ENCODE assay signal across 10 mouse cellular contexts in the genomic region with DNA sequence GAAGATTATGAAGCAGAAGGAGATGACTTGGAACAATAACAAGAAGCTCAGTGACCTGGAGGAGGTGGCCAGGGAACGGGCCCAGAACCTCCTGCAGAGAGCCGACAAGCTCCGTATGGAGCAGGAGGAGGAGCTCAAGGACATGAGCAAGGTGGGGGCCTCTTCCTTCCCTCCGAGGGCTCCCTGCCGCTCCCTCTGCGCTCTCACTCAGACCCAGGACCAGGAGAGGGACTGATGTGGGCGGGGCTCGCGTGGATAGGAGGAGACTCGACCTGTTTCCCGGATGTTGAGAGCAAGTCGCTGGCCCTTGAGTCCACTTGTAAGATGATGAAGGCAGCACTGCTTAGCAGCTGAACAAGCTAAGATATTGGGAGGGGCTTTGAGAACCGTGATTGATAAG. TPM values are rescaled to one million over a fixed set of nuclear protein-coding genes. Genes with fewer than 3 reads are reported as not detected.
DNase-seq lines count a peak whose midpoint lies in the region; ATAC-seq lines count a peak whose summit lies in the region.
"Had no signal": no experiment of that assay in that cellular context is flagged by ENCODE, and none has a peak within 500 bp of the region (broad histone marks: within the 10 kb centered on the region; RNA-seq: fewer than 3 reads in every experiment).

No protein-coding gene starts in this region.

- H3K36me3 ChIP-seq in heart, embryonic 16.5 days (ENCODE audit: control insufficient read depth, insufficient read depth) = no peaks in the 10 kb centered on the region
- H3K36me3 ChIP-seq in limb, embryonic 15.5 days = no peaks in the 10 kb centered on the region
- H3K36me3 ChIP-seq in neural tube, embryonic 14.5 days (ENCODE audit: control insufficient read depth, insufficient read depth, low read length) = no peaks in the 10 kb centered on the region

- H3K9me3 ChIP-seq in heart, embryonic 16.5 days (replicated peaks; ENCODE audit: control insufficient read depth, low read length) = no peaks in the 10 kb centered on the region
- no peaks in the 10 kb centered on the region for H3K9me3 ChIP-seq in limb, embryonic 15.5 days
- H3K9me3 ChIP-seq in neural tube, embryonic 14.5 days (ENCODE audit: control insufficient read depth, low read length) = no peaks in the 10 kb centered on the region

- peak; percentile 78 for ATAC-seq in cerebellum, adult (ENCODE audit: insufficient number of reproducible peaks, low FRiP score, low TSS enrichment)
- ATAC-seq in heart, embryonic 16.5 days (replicated peaks; ENCODE audit: extremely low read depth, insufficient read depth, low FRiP score) = peak; percentile 47; the same call in 1 of the 2 replicates
- no peak for ATAC-seq in limb, embryonic 15.5 days (ENCODE audit: insufficient number of reproducible peaks, low FRiP score, low TSS enrichment, low read depth)
- ATAC-seq in neural tube, embryonic 14.5 days (ENCODE audit: low read depth) = peak; percentile 18; the same call in 1 of the 2 replicates

- H3K9ac ChIP-seq in heart, embryonic 16.5 days (ENCODE audit: low read length) = no peak overlapping the region
- no peak overlapping the region for H3K9ac ChIP-seq in limb, embryonic 15.5 days
- no peak overlapping the region for H3K9ac ChIP-seq in neural tube, embryonic 14.5 days (replicated peaks; ENCODE audit: low read depth, low read length)

- no peak overlapping the region for H3K27ac ChIP-seq in heart, embryonic 16.5 days (ENCODE audit: low read length)
- H3K27ac ChIP-seq in limb, embryonic 15.5 days = no peak overlapping the region
- no peak overlapping the region for H3K27ac ChIP-seq in neural tube, embryonic 14.5 days (ENCODE audit: low read depth, low read length)

- WGBS in heart, embryonic 16.5 days = 4% methylated on average over 13 of the region's 13 CpGs
- WGBS in limb, embryonic 15.5 days = 4% methylated on average over 13 of the region's 13 CpGs
- WGBS in neural tube, embryonic 14.5 days = 5% methylated on average over 11 of the region's 13 CpGs

- peak overlapping the region; percentile 31 for H3K4me3 ChIP-seq in heart, embryonic 16.5 days (ENCODE audit: low read length)
- H3K4me3 ChIP-seq in limb, embryonic 15.5 days = peak overlapping the region; percentile 20
- no peak overlapping the region for H3K4me3 ChIP-seq in neural tube, embryonic 14.5 days (ENCODE audit: low read depth, low read length)
- H3K4me3 ChIP-seq: myocyte had no signal

- H3K4me2 ChIP-seq in heart, embryonic 16.5 days (ENCODE audit: low read depth, low read length) = peak overlapping the region; percentile 57
- H3K4me2 ChIP-seq in limb, embryonic 15.5 days = peak overlapping the region; percentile 41
- H3K4me2 ChIP-seq in neural tube, embryonic 14.5 days (ENCODE audit: low read depth, low read length) = peak overlapping the region; percentile 12; the same call in 1 of the 2 replicates

- H3K27me3 ChIP-seq in heart, embryonic 16.5 days (ENCODE audit: control insufficient read depth, insufficient read depth, low read length) = peaks cover 13% of the 10 kb centered on the region
- H3K27me3 ChIP-seq in limb, embryonic 15.5 days = peaks cover 5% of the 10 kb centered on the region
- no peaks in the 10 kb centered on the region for H3K27me3 ChIP-seq in neural tube, embryonic 14.5 days (ENCODE audit: control insufficient read depth, insufficient read depth, low read length)

- H3K4me1 ChIP-seq in heart, embryonic 16.5 days (ENCODE audit: control insufficient read depth, insufficient read depth, low read length) = peaks cover 12% of the 10 kb centered on the region
- peaks cover 16% of the 10 kb centered on the region for H3K4me1 ChIP-seq in limb, embryonic 15.5 days
- H3K4me1 ChIP-seq in neural tube, embryonic 14.5 days (ENCODE audit: control insufficient read depth, insufficient read depth, low read length) = peaks cover 7% of the 10 kb centered on the region; the same call in 1 of the 2 replicates

- no peak for DNase-seq in cerebellum, postnatal 4 days (ENCODE audit: low spot score in 2 of 2)
- peak; percentile 86 for DNase-seq in cerebellum, adult 9-11 months
- DNase-seq in layer of hippocampus, adult 8-10 months (ENCODE audit: low spot score in 2 of 2) = no peak
- no peak for DNase-seq in thymus, postnatal 14 days

RNA-seq across cellular contexts. Expression of a gene that starts 11.9 kb away (rescaled TPM):
- 3.0 and 3.2 TPM in 2 replicates for polyA plus RNA-seq in heart, embryonic 16.5 days (2015; fragmentation: Nextera tagmentation; extraction: Ambion mirVana)
- polyA plus RNA-seq in limb, embryonic 15.5 days (2015; fragmentation: Nextera tagmentation; extraction: Ambion mirVana) = 2.2 and 2.3 TPM in 2 replicates
- polyA plus RNA-seq in neural tube, embryonic 14.5 days (2014; fragmentation: Nextera tagmentation; extraction: Ambion mirVana) = 3.1 and 3.5 TPM in 2 replicates
- total RNA-seq in layer of hippocampus, adult 8-10 months (2022) = 1 to 10 TPM; 4.7 to 7.4 (median 5.6) TPM
- polyA plus RNA-seq: C2C12, myocyte had no signal

RNA-seq across cellular contexts. Expression of a gene that starts 23.2 kb away (rescaled TPM):
- polyA plus RNA-seq in heart, embryonic 16.5 days (2015; fragmentation: Nextera tagmentation; extraction: Ambion mirVana) = 0.32 and 0.55 TPM in 2 replicates
- 3.7 and 3.8 TPM in 2 replicates for polyA plus RNA-seq in limb, embryonic 15.5 days (2015; fragmentation: Nextera tagmentation; extraction: Ambion mirVana)
- polyA plus RNA-seq in neural tube, embryonic 14.5 days (2014; fragmentation: Nextera tagmentation; extraction: Ambion mirVana) = 1.4 and 1.5 TPM in 2 replicates
- total RNA-seq in layer of hippocampus, adult 8-10 months (2022) = under 1 TPM in 3 of 4 experiments, not detected in 1; 0.56 to 0.71 (median 0.64) TPM
- polyA plus RNA-seq: C2C12, myocyte had no signal

RNA-seq across cellular contexts. Expression of a gene that starts 32.7 kb away (rescaled TPM):
- polyA plus RNA-seq in heart, embryonic 16.5 days (2015; fragmentation: Nextera tagmentation; extraction: Ambion mirVana) = 323 and 328 TPM in 2 replicates
- 233 and 277 TPM in 2 replicates for polyA plus RNA-seq in limb, embryonic 15.5 days (2015; fragmentation: Nextera tagmentation; extraction: Ambion mirVana)
- 56.9 and 107 TPM in 2 replicates for polyA plus RNA-seq in neural tube, embryonic 14.5 days (2014; fragmentation: Nextera tagmentation; extraction: Ambion mirVana)
- total RNA-seq in layer of hippocampus, adult 8-10 months (2022) = 10 to 100 TPM; 11.7 to 21.0 (median 16.7) TPM

RNA-seq across cellular contexts. Expression of a gene that starts 51.0 kb away (rescaled TPM):
- polyA plus RNA-seq in heart, embryonic 16.5 days (2015; fragmentation: Nextera tagmentation; extraction: Ambion mirVana) = 3.3 and 4.8 TPM in 2 replicates
- 39.6 and 41.0 TPM in 2 replicates for polyA plus RNA-seq in limb, embryonic 15.5 days (2015; fragmentation: Nextera tagmentation; extraction: Ambion mirVana)
- polyA plus RNA-seq in neural tube, embryonic 14.5 days (2014; fragmentation: Nextera tagmentation; extraction: Ambion mirVana) = 29.6 and 32.4 TPM in 2 replicates
- 1 to 10 TPM; 4.1 to 6.6 (median 5.3) TPM for total RNA-seq in layer of hippocampus, adult 8-10 months (2022)

RNA-seq across cellular contexts. Expression of a gene that starts 57.4 kb away (rescaled TPM):
- 0.77 and 0.95 TPM in 2 replicates for polyA plus RNA-seq in heart, embryonic 16.5 days (2015; fragmentation: Nextera tagmentation; extraction: Ambion mirVana)
- 0.47 and 0.52 TPM in 2 replicates for polyA plus RNA-seq in limb, embryonic 15.5 days (2015; fragmentation: Nextera tagmentation; extraction: Ambion mirVana)
- polyA plus RNA-seq in neural tube, embryonic 14.5 days (2014; fragmentation: Nextera tagmentation; extraction: Ambion mirVana) = 0.21 and 0.31 TPM in 2 replicates
- total RNA-seq in layer of hippocampus, adult 8-10 months (2022) = 1 to 10 TPM in 2 of 4 experiments, not detected in 2; 7.5 to 8.6 TPM
